Mouse (Mus musculus) lung, adult 2 months (tissue): ENCODE data around the gene Vdr.

Source experiments
- CTCF ChIP-seq: fragments of 200-500 bp; IDR thresholded peaks from 2 replicates; pipeline ENCODE4 v1.5.1; 2011; ENCODE audit warnings: mild to moderate bottlenecking, low read length, control low read depth; ENCODE audit not compliant: insufficient read depth
- POLR2A ChIP-seq: fragments of 200-500 bp; IDR thresholded peaks from 2 replicates; pipeline ENCODE4 v1.6.1; 2011; ENCODE audit warnings: low read depth, mild to moderate bottlenecking, control low read depth, low read length, borderline replicate concordance; ENCODE audit errors: extremely low read depth

- TF ChIP-seq CTCF (no peak), POLR2A (no peak)
Measured at GRCm38 (mm10) chr15:97905281-97905680, 5.1 kb downstream of the Vdr start.
